Mouse (Mus musculus) small intestine, adult 2 months (tissue): ENCODE measurements at regions not wholly inside any gene's neighbourhood (a gene's known extent, or its start where the extent isn't known, plus 50 kb on each side); places are given as distances from the start of the nearest gene placed in this dataset.

Source experiments
- H3K27ac ChIP-seq: fragments of 200-500 bp; 2 replicates; pipeline ENCODE4 v1.5.1; 2012; ENCODE audit warnings: low read depth, low read length, control low read depth, inconsistent platforms; ENCODE audit not compliant: insufficient read depth
- H3K27me3 ChIP-seq: fragments of 200-500 bp; 2 replicates; pipeline ENCODE4 v1.6.1; 2012; ENCODE audit warnings: mild to moderate bottlenecking, moderate library complexity, low read length, inconsistent platforms; ENCODE audit not compliant: control insufficient read depth, insufficient read depth
- H3K36me3 ChIP-seq: fragments of 200-500 bp; 2 replicates; pipeline ENCODE4 v1.6.1; 2012; ENCODE audit warnings: mild to moderate bottlenecking, low read length, control low read depth, inconsistent platforms; ENCODE audit not compliant: control insufficient read depth, insufficient read depth
- H3K4me1 ChIP-seq: fragments of 200-500 bp; 2 replicates; pipeline ENCODE4 v1.6.1; 2012; ENCODE audit warnings: low read length, inconsistent platforms, mixed read lengths; ENCODE audit not compliant: control insufficient read depth, insufficient read depth, insufficient read length
- H3K4me3 ChIP-seq: fragments of 200-500 bp; 2 replicates; pipeline ENCODE4 v1.5.1; 2012; ENCODE audit warnings: low read depth, mild to moderate bottlenecking, control low read depth, inconsistent platforms, low read length, moderate library complexity
- CTCF ChIP-seq: fragments of 200-500 bp; IDR thresholded peaks from 2 replicates; pipeline ENCODE4 v1.5.1; 2012; ENCODE audit warnings: low read depth, mild to moderate bottlenecking, control low read depth, inconsistent platforms, low read length, moderate library complexity, mixed read lengths; ENCODE audit not compliant: insufficient replicate concordance, insufficient read length; ENCODE audit errors: extremely low read depth
- POLR2A ChIP-seq: fragments of 200-500 bp; IDR thresholded peaks from 2 replicates; pipeline ENCODE4 v1.6.1; 2012; ENCODE audit warnings: low read depth, mild to moderate bottlenecking, control low read depth, inconsistent platforms, low read length, moderate library complexity
- whole genome bisulfite sequencing: fragments of 180-500 bp; shearing (Covaris S2); methylation state at CpG from one replicate; pipeline ENCODE4 v1.1.7; 2018; 5-methylcytosine and 5-hydroxymethylcytosine counted together

GRCm38 (mm10) chr12:110220516-110220915, 58.4 kb upstream of the Dio3 start:
- Histone ChIP-seq H3K36me3 (no peaks in the 10 kb centered on the region), H3K4me1 (peaks cover 10% of the 10 kb centered on the region; the same call in 1 of the 2 replicates), H3K27ac (peak overlapping the region; percentile 37; the same call in 1 of the 2 replicates), H3K4me3 (peak overlapping the region; percentile 31), H3K27me3 (no peaks in the 10 kb centered on the region)
- TF ChIP-seq POLR2A (no peak), CTCF (no peak)
- WGBS = 17% methylated on average over 8 of the region's 8 CpGs

- H3K27ac ChIP-seq = no peak overlapping the region
- no peak overlapping the region for H3K4me3 ChIP-seq
- peaks cover 10% of the 10 kb centered on the region; the same call in 1 of the 2 replicates for H3K4me1 ChIP-seq
- no peaks in the 10 kb centered on the region for H3K36me3 ChIP-seq
- no peaks in the 10 kb centered on the region for H3K27me3 ChIP-seq
- TF ChIP-seq CTCF (no peak), POLR2A (no peak)
- WGBS = 48% methylated on average over 4 of the region's 4 CpGs
These were observed 57.7 kb upstream of the Dio3 start for GRCm38 (mm10) chr12:110221184-110221583.

- 82% methylated on average over 3 of the region's 3 CpGs for WGBS
- Histone ChIP-seq H3K36me3 (no peaks in the 10 kb centered on the region), H3K4me3 (no peak overlapping the region), H3K4me1 (peaks cover 10% of the 10 kb centered on the region; the same call in 1 of the 2 replicates), H3K27ac (no peak overlapping the region), H3K27me3 (no peaks in the 10 kb centered on the region)
- TF ChIP-seq CTCF (no peak), POLR2A (no peak)
These were observed 57.2 kb upstream of the Dio3 start for GRCm38 (mm10) chr12:110221679-110222078.

GRCm38 (mm10) chr12:110224250-110224649, 54.6 kb upstream of the Dio3 start:
- 40% methylated on average over 7 of the region's 7 CpGs for WGBS
- Histone ChIP-seq H3K27ac (no peak overlapping the region), H3K4me1 (peaks cover 10% of the 10 kb centered on the region; the same call in 1 of the 2 replicates), H3K4me3 (no peak overlapping the region), H3K36me3 (no peaks in the 10 kb centered on the region), H3K27me3 (no peaks in the 10 kb centered on the region)
- TF ChIP-seq CTCF (no peak), POLR2A (no peak)

GRCm38 (mm10) chr12:110228011-110228411, 50.9 kb upstream of the Dio3 start:
- H3K4me3 ChIP-seq = no peak overlapping the region
- WGBS = 89% methylated on average over 12 of the region's 12 CpGs
- no peak overlapping the region for H3K27ac ChIP-seq
- TF ChIP-seq CTCF = no peak
- no peak for TF ChIP-seq POLR2A
- H3K36me3 ChIP-seq = no peaks in the 10 kb centered on the region
- H3K27me3 ChIP-seq = no peaks in the 10 kb centered on the region
- peaks cover 9% of the 10 kb centered on the region for H3K4me1 ChIP-seq
